Mouse (Mus musculus): ENCODE measurements around the gene Pramel7.

- no peak for TF ChIP-seq POLR2A (IDR thresholded peaks at IDR 0.05; ENCODE audit: low read depth, low read length)
- no peak for TF ChIP-seq CTCF (conservative IDR thresholded peaks at IDR 0.05; ENCODE audit: insufficient read depth, insufficient read length, low read depth, low read length)
Observed at GRCm38 (mm10) chr2:87515457-87516060, 18.7 kb upstream of the Pramel7 start.
